Mouse (Mus musculus): ENCODE measurements at regions not wholly inside any gene's neighbourhood (a gene's known extent, or its start where the extent isn't known, plus 50 kb on each side); places are given as distances from the start of the nearest gene placed in this dataset.

DNA sequence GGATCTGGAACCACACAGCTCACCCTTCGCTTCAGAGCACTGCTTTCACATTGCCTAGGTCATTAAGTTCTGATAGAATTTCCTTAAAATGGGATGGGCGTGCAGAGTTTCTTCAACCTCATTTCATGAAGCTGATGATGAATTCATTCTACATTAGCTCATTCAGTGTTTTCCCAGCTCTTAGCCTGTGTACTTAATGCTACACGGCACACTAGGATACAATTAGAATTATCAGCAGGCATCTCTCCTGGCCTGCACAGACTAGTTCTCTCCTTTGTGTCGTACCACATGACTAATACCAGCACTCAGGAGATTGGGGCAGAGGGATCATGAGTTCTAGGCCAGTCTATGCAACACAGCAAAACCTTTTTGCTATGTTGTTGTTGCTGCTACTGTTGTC is 278.8 kb upstream of the Fat1 start:
- TF ChIP-seq CTCF (conservative IDR thresholded peaks at IDR 0.05; ENCODE audit: insufficient read depth, insufficient read length, low read depth, low read length) (no peak), POLR2A (IDR thresholded peaks at IDR 0.05; ENCODE audit: low read depth, low read length) (no peak)

All from kidney, adult 2 months (tissue).